Comparison of ENCODE assay signal across 28 mouse cellular contexts in genomic region chr1:54882856-54883467, GRCm38 (mm10). TPM values are rescaled to one million over a fixed set of nuclear protein-coding genes. Genes with fewer than 3 reads are reported as not detected.
DNase-seq lines count a peak whose midpoint lies in the region; ATAC-seq lines count a peak whose summit lies in the region.
"Had no signal": no experiment of that assay in that cellular context is flagged by ENCODE, and none has a peak within 500 bp of the region (broad histone marks: within the 10 kb centered on the region; RNA-seq: fewer than 3 reads in every experiment).

No protein-coding gene starts in this region.

- intact Hi-C loops in heart, postnatal 14 days (cut with DNase I): no loop called here

- H3K36me3 ChIP-seq in splenic B cell, adult 2 months (ENCODE audit: control insufficient read depth, insufficient read depth, low read length, poor library complexity, severe bottlenecking): no peaks in the 10 kb centered on the region
- H3K36me3 ChIP-seq: embryonic facial prominence, embryonic 13.5 days; forebrain, embryonic 10.5 days; limb, embryonic 13.5 days; liver, embryonic 15.5 days; midbrain, embryonic 12.5 days had no signal

- peak; percentile 74 for ATAC-seq in inflammation-experienced regulatory T-cells, adult 6 months
- ATAC-seq: forebrain, postnatal 0 days had no signal

- no peaks in the 10 kb centered on the region for H3K27me3 ChIP-seq in splenic B cell, adult 2 months (ENCODE audit: control insufficient read depth, insufficient read depth, low read length, poor library complexity, severe bottlenecking)
- H3K27me3 ChIP-seq: embryonic facial prominence, embryonic 13.5 days; limb, embryonic 13.5 days; liver, embryonic 15.5 days; midbrain, embryonic 12.5 days had no signal

- peak; percentile 79 for DNase-seq in heart, adult 11 months
- no peak for DNase-seq in heart, postnatal 14 days
- peak; percentile 61 for DNase-seq in T-cell, adult 2 months (ENCODE audit: low spot score)
- DNase-seq in splenic B cell, adult 2 months (ENCODE audit: low read depth, low spot score): peak; percentile 33
- no peak for DNase-seq in gastrocnemius, postnatal 25 days
- DNase-seq in ovary, postnatal 36 days (ENCODE audit: low spot score): no peak
- DNase-seq in spleen, adult 12 weeks (ENCODE audit: low spot score): no peak
- DNase-seq: adrenal gland, postnatal 10 days; cerebellum, adult 11 months; cerebellum, adult 9-10 months; cerebellum, postnatal 36 days; forebrain, postnatal 0 days; gastrocnemius, postnatal 10 days; heart, adult 18-20 months; heart, postnatal 4 days; kidney, adult 18-20 months; kidney, postnatal 36 days; lung, embryonic 14.5 days; lung, postnatal 14 days; right cerebral cortex, adult 18-20 months; thymus, adult 2 months; thymus, postnatal 4 days had no signal

RNA-seq across cellular contexts. Expression of gene Ankrd44, which starts 43.2 kb away (rescaled TPM):
- 10 to 100 TPM; 15.9 to 16.9 TPM for total RNA-seq in heart, postnatal 14 days (2021)
- 100 to 1,000 TPM; 141 to 193 (median 187) TPM for polyA plus RNA-seq in inflammation-experienced regulatory T-cells, adult 6 months (2017; shearing (Covaris generic))
- total RNA-seq in gastrocnemius, postnatal 25 days (2021): 1 to 10 TPM; 5.3 to 5.5 TPM

Comparison
In these comparisons a context has a peak if more than half of its experiments do, and no peak if none do; other contexts are left out.
1. DNase-seq: peak in heart, adult 11 months (single experiment), T-cell, adult 2 months (single experiment) and splenic B cell, adult 2 months (single experiment); none in heart, postnatal 14 days (0 of 2), gastrocnemius, postnatal 25 days (single experiment), ovary, postnatal 36 days (single experiment) and spleen, adult 12 weeks (single experiment).